Mouse (Mus musculus): ENCODE data around the gene Slc9a3r1.
A peak's percentile ranks its signal among the peaks of the same experiment; 100 is the strongest.

The Slc9a3r1 gene

GRCm38 (mm10) chr11:115162205-115162601 lies 938 bp upstream of the Slc9a3r1 start:
- no peak for DNase-seq (ENCODE audit: low read depth, low spot score)

GRCm38 (mm10) chr11:115163568-115164150 lies 518 bp downstream of the Slc9a3r1 start:
- peak; percentile 37 for DNase-seq (ENCODE audit: low read depth, low spot score)

- DNase-seq (ENCODE audit: low read depth, low spot score), result no peak
These were observed 1.3 kb downstream of the Slc9a3r1 start for GRCm38 (mm10) chr11:115164341-115164975.

- no peak for DNase-seq (ENCODE audit: low read depth, low spot score)
These were observed 1.8 kb downstream of the Slc9a3r1 start for GRCm38 (mm10) chr11:115164976-115165374.

GRCm38 (mm10) chr11:115166776-115167175 lies 3.6 kb downstream of the Slc9a3r1 start:
- no peak for DNase-seq (ENCODE audit: low read depth, low spot score)

GRCm38 (mm10) chr11:115167631-115168249 lies 4.6 kb downstream of the Slc9a3r1 start:
- no peak for DNase-seq (ENCODE audit: low read depth, low spot score)

GRCm38 (mm10) chr11:115169430-115169829 lies 6.3 kb downstream of the Slc9a3r1 start:
- no peak for DNase-seq (ENCODE audit: low read depth, low spot score)

- no peak for DNase-seq (ENCODE audit: low read depth, low spot score)
These were observed 8.0 kb downstream of the Slc9a3r1 start for GRCm38 (mm10) chr11:115171125-115171524.

- no peak for DNase-seq (ENCODE audit: low read depth, low spot score)
These were observed 9.7 kb downstream of the Slc9a3r1 start for GRCm38 (mm10) chr11:115172825-115173287.

- DNase-seq (ENCODE audit: low read depth, low spot score), result no peak
These were observed 10.6 kb downstream of the Slc9a3r1 start for GRCm38 (mm10) chr11:115173549-115174339.

GRCm38 (mm10) chr11:115176399-115177190 lies 13.5 kb downstream of the Slc9a3r1 start:
- no peak for DNase-seq (ENCODE audit: low read depth, low spot score)

- DNase-seq (ENCODE audit: low read depth, low spot score), result no peak
These were observed 14.5 kb downstream of the Slc9a3r1 start for GRCm38 (mm10) chr11:115177559-115178195.

GRCm38 (mm10) chr11:115178766-115179165 lies 15.6 kb downstream of the Slc9a3r1 start:
- DNase-seq (ENCODE audit: low read depth, low spot score), result no peak

- no peak for DNase-seq (ENCODE audit: low read depth, low spot score)
These were observed 16.1 kb downstream of the Slc9a3r1 start for GRCm38 (mm10) chr11:115179191-115179590.

- no peak for DNase-seq (ENCODE audit: low read depth, low spot score)
These were observed 16.7 kb downstream of the Slc9a3r1 start for GRCm38 (mm10) chr11:115179881-115180280.

- DNase-seq (ENCODE audit: low read depth, low spot score), result peak; percentile 72
These were observed 18.9 kb downstream of the Slc9a3r1 start for GRCm38 (mm10) chr11:115181913-115182638.

- DNase-seq (ENCODE audit: low read depth, low spot score), result no peak
These were observed 21.8 kb downstream of the Slc9a3r1 start for GRCm38 (mm10) chr11:115184973-115185372.

GRCm38 (mm10) chr11:115187224-115187639 lies 24.1 kb downstream of the Slc9a3r1 start, which contains the start of gene Tmem104:
Tmem104 (plus strand) TSS chr11:115187487.
- DNase-seq (ENCODE audit: low read depth, low spot score), result peak; percentile 96

GRCm38 (mm10) chr11:115187693-115188092 lies 24.6 kb downstream of the Slc9a3r1 start, which contains the start of gene Nat9:
Nat9 (minus strand) TSS chr11:115187859.
- no peak for DNase-seq (ENCODE audit: low read depth, low spot score)
